Mouse (Mus musculus) mesoderm, embryonic 11.5 days (tissue): ENCODE data around the gene E330021D16Rik.

ENCODE experiments used
- DNase-seq: peaks from one replicate; pipeline ENCODE4 v3.0.0-alpha.2; 2012; ENCODE audit warnings: low read depth, low spot score

The E330021D16Rik gene

DNA sequence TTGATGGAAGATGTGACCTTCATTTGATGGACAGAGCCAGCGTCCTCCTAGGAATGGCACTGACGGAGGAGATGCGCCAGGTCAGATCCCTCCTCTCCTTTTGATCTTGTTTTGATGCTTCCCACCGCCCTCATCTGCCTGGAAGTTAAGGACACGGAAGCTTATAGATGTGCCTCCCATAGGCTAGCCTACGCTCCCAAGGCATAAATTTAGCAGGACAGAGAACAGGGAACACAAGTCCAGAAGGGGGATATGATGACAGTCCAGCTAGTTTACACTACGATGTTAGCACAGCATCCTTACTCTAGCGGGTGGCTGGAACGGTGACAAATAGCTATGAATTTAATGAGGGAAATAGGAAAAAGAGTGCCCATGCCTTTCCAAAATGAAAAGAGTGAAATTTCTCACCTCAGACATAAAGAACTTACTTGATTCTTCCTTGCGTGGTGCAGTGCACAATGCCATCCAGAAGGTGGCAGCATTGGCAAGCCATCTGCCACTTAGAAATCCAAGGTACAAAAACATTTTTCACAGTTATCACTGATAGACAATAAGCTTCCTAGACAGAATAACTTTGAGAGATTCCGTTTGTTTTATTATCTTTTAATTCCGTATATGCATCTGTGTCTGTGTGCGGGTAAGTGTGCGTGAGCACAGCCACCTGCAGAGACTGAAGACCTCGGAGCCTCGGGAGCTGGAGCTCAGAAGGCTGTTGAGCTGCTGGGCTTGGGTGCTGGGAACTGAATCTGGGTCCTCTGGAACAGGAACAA is 6.9 kb upstream of the E330021D16Rik start:
- peak; percentile 71 for DNase-seq

DNA sequence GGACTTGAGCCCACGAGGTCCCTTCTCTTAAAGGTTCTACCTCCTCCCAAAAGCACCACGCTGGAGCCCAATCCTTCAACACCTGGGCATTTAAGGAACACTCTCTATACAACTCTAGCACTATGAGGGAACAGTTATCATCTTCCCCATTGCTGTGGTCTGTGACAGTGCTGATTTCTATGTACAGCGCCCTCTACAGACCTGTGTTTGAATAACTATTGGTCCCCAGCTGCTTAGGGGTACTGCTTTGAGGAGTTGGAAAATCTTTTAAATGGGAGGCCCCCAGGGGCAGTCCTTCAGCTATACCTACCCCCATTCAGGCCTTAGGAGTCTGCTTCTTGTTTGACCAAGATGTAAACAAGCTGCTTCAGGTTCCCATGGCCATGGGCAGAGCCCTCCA is 5.7 kb upstream of the E330021D16Rik start:
- DNase-seq: no peak

DNA sequence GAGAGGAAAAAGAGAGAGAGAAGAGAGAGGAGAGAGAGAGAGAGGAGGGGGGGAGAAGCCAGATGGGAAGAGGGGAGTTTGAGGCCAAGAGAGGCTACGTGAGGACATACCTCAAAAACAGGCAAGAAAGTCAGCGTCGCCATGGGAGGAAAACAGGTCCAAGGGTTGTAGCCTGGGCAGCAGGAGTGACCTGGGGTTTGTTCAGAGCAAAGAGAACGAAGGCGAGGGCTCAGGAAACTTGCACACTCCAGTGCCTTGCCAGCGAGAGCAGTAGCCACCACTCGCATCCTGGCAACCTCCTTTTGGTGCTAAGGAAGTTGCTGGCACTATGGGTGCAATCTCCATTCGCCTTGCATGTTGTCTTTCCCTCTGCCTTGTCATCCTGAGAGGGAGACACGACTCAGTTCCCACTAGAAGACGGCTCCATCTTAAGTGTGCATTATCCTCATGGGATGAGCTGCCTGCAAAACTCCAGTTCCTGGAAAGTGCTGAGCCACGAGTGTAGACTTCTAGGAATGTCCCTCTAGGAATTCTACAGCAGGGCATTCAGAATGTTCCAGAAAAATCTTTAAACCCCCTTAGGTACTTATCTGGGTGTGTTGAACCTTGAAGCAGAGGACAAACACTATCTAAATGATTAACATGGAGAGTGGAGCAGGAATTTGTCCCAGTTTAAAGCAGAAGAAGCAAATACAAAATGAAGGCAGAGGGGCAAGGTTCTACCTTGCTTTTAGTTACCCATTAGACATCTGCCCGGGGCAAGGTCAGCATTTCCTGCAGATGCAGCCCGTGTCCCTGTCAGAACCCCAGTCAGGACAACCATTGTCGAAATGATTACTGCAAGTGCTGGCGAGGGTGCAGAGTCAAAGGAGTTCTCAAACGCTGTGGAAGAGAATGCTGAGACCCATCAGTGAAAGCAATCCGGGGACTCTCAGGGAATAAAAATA is 3.8 kb upstream of the E330021D16Rik start:
- DNase-seq: no peak

DNA sequence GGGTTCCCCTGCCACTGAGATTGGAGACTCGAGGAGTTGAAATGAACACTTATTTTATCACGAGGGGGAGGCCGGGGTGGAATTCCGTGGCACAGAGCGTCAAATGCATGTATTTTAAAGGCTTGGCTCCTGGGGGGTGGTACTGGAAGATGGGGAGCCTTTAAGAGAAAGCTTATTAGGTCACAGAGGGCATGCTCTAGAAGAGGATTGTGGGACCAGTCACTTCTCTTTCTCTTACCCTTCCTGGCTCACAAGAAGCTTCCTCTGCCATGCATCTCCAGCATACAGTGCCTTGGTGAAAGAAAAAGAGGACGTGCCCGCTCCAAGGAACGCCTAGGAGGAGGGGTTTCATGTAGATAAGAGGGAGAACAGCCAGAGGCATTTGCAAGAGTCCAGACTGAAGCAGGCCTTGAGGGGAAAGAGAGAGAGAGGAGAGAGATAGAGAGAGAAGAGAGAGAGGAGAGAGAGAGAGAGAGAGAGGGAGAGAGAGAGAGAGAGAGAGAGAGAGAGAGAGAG is 3.0 kb upstream of the E330021D16Rik start:
- DNase-seq: no peak

DNA sequence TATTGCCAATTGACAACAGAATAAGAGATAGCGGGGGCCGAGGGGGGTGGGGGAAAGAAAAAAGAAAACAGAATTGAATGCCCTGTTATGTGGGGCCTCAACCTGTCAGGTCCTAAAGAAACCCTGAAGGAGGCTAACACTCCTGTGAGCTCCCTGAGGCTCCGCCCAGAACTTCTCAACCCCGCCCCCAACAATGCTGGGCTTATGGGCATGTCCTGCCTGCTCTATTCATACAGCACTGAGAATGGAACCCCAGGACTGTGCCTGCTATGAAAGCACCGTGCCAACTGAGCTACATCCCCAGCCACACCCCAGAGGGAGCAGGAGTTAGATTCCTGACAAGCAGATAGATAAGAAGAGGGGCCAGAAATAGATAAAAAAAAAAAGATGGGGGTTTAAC is 2.5 kb upstream of the E330021D16Rik start:
- DNase-seq: no peak

DNA sequence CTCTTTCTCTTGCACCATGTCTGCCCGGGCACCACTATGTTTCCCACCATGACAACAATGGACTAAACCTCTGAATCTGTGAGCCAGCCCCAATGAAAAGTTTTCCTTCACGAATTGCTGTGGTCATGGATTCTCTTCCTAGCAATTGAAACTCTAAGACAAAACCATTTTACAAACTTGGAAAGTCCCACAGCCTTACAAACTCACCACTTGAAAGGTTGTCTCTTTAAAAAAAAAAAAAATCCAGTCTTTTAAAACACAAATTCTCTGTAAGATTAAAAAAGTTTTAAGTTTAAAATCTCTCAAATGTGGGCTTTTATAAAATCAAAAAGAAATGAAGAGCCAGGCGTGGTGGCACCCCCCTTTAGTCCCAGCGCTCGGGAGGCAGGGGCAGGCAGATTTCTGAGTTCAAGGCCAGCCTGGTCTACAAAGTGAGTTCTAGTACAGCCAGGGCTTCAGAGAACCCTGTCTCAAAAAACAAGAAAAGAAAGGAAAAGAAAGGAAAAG is 1.5 kb downstream of the E330021D16Rik start:
- no peak for DNase-seq

DNA sequence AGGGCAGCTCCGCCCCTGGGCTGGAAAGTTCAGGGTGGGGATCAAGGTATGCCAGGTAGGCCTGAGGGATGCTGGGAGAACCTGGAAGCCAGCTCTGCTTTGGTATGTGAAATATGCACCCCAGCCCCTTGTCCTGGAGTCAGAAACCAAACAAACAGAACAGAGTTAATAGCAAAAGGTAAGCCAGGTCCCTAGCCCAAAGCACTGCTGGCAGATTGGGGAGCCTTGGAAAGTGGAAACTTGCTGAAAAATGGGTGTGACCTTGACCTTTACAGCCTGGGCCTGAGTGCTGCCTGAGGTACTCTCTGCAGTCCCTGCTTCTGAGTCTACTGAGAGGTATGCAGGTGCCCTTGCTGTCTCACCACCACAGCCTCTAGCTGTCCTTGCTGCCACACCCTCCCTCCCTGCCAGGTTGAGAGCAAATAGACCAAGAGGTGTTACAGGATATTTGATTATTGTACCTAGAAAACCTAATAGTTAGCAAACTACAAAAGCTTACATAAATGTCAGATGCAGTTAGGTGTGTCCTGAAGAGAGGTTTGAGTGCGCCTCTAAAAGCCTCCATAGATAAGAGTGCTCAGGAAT is 7.7 kb downstream of the E330021D16Rik start:
- DNase-seq: no peak

DNA sequence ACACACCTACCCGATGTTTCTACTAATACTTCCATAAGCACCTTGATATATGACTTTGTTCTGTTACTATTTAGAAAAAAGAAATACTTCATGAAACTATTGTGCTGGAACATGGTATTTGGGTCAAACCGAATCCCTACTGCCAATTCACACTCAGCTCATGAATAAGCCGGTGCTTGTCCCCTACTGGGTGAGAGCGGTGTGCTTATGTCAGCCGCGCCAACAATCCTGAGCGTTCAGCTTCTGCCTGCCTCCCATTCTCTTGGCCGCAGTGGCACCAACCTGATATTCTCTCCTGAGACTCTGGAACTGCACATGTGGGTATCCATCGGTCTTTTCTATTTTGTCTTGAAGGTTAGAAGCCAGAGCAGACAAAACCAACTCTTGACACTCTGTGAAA is 18.5 kb downstream of the E330021D16Rik start:
- DNase-seq: no peak

DNA sequence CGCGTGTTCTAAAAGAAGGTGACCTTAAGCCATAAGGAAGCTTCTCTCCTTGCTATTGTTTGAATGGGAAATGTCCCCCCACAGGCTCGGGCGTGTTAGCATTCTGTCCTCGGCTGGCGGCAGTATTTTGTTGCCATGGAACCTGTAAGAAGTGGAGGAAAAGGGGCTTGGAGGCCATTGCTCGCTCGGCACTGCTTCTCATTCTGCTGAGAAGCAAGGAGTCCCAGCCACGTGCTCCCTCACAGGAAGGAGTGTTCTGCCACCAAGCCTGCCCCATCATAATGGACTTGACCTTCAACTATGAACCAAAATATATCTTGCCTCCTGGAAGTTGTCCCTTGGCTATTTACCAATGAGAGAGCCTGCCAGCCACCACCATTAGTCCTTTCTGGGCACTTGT is 25.1 kb downstream of the E330021D16Rik start:
- no peak for DNase-seq

DNA sequence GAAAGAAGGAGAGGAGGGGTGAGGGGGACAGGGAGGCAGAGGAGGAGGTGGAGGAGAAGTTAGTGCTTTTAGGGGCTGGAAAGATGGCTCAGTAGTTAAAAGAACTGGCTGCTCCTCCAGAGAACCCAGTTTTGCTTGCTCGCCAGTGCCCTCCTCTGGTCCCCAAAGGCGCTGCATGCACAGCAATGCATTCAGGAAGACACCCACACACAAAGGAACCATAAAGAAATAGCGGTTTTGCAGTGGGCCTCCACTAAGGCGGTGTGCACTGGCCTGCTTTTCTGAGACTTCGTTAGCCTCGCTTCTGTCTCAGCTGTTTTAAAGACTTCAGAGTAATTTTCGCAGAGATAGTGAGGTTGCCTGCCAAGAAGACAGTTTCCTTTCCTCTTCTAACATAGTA is 30.1 kb downstream of the E330021D16Rik start:
- DNase-seq: no peak

DNA sequence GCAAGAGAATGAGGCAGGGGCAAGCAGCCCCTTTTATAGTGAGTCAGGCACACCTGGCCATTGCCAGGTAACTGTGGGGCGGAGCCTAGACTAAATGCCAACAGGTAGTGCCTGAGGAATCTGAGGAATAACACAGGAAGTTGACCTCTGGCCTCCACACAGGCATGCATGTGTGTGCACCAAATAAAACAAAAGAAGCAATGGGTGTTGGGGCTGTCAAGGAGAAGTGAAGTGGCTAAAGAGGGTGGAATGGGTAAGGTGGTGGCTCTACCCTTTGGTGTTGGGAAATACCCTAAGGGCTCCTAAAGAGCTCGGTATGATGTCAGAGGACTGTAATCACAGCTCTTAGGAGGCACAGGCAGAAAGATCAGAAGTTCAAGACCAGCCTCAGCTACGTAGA is 32.2 kb downstream of the E330021D16Rik start:
- DNase-seq: no peak

DNA sequence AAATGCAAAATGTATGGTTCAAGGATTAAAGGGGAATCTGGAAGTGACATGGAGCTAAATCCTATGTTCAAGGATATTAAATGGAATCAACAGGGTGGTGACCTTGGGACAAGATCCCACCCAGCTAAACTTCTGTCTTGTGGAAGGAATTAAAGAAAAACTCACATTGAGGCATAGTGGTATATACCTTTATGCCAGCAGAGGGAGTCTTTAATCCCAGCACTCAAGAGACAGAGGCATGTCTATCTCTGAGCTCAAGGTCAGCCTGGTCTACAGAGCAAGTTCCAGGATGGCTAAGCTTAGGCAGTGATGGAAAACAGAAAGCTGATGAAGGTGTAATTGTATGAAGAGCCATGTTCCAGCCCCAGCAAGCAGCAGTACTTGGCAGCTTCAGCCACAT is 39.3 kb downstream of the E330021D16Rik start:
- no peak for DNase-seq

DNA sequence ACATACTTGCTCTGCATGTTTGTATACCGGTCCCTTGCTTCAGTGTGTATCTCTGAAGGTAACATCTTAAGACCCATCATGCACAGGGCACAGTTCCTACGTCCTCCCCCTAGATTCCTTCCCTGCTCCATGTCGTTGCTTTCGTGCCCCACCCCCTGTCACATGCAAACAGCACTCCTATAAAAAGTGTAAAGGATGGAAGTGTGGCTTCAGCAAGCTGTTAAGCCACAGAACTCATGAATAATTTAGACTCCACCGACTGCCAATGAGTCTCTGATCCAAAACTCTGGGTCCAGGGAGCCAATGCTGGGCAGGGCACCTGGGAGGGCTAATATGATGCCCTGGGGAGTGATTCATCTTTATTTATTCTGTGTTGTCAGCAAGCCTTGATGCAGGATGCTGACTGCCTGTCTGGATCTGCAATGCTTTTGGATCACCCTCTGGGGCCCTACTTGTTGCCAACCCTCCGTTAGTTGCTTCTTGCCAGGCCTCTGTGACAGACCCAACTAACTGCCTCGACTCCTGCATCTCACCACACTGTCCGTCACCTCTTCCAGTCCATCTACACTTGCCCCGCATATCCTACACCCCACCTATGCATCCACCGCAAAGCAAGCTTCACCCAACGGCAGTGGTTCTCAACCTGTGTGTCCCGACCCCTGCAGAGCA is 50.8 kb downstream of the E330021D16Rik start:
- no peak for DNase-seq

DNA sequence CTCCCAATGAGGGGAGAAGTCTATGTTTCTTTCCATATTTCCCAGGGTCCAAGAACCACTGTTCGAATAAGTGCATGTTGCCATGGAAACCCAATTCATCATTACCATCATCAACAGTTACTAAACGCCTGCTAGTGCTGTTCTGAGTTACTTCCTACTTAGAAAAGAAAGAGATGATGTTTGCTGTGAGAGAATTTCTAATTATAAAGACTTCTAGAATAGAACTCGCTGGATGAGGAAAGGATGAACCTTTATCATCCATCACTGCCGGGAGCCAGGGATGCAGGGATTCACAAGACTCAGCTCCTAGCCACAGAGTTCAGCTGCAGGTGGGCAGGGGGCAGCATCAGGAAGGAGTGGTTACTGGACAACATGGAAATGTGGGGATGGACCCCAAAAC is 51.4 kb downstream of the E330021D16Rik start:
- DNase-seq: no peak

DNA sequence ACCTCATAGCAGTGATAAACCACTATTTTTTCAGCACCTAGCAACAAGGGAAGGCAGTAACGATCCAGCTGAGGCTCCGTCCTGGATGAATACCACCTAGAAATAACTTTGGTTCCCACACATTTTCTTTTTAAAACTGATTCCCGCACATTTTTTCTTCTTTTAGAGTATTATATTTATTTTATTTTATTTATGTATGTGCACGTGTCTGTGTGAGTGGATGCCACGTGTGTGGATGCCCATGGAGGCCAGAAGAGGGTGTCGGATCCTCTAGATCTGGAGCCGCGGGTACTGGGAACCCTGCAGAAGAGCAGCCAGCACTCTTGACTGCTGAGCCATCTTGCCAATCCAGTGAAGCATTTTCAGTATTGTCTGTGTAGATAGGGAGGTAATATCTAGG is 52.1 kb downstream of the E330021D16Rik start:
- DNase-seq: no peak

DNA sequence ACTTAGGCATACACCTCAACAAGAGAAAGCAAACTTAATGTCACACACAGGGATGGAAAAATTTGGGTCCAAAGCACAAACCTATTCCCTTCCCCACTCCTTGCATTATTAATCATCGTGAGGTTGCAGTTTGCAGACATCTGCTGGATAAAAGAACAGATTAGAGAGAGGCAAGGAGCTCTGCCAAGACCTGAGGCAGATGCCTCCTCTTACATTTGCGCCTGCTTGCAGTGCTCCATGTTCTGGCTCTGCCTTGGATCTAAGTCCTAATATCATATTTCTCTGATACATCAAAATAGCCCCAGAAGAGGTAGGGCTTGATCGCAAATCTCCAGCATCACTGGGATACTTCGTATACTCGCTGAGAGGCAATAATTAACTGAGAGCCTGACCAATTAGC is 56.9 kb downstream of the E330021D16Rik start:
- no peak for DNase-seq

DNA sequence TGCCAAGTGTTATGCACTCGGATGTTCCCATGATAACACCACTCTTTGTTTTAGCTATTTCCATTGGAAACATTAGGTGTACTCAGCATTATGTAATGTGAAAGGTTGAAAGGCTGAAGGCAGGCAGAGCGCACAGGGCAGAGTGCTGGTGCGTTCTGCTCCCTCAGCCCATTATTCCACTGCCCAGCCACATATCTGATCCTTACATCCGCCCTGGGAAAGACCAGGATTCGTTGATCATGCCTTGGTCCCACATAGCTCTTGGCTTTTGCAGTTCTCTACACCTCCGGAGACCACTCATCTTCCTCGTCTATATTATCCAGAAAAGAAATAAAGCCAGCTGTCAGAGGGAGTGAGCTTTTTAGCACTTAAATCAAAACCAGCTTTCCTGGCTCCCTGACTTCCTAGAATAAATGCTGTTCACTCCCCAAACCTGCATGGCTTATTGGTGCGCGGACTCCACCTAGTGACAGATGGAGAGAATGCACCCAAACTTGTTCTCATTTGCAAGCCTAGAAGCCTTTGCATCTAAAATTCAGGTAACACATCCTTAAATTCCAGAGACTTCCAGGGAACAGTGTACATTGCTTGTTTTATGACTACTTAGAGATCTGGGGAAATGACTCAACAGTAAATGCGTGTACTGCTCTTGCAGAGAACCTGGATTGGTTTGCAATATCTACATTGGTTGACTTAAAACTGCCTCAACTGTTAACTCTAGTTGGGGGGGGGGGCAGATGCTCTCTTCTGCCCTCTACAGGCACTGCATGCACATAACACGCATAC is 61.8 kb downstream of the E330021D16Rik start:
- peak; percentile 82 for DNase-seq
